Mouse (Mus musculus) midbrain, embryonic 11.5 days (tissue): ENCODE data around the gene Rnft1. TPM values are rescaled to one million over a fixed set of nuclear protein-coding genes. Genes with fewer than 3 reads are reported as not detected.

ENCODE experiments used
- ATAC-seq: fragments of 200-750 bp; cut with Nextera tagmentation; 2 replicates; pipeline ENCODE4 v1.8.0; 2017; ENCODE audit warnings: moderate TSS enrichment, moderate library complexity; ENCODE audit not compliant: low FRiP score
- DNase-seq: peaks from one replicate; pipeline ENCODE4 v3.0.0; 2015; ENCODE audit warnings: low spot score; ENCODE audit errors: missing footprints
- H3K27ac ChIP-seq: fragments of 300-500 bp; sonication (generic); 2 replicates; pipeline ENCODE4 v1.5.1; 2014; ENCODE audit warnings: low read depth, low read length
- H3K27me3 ChIP-seq: fragments of 300-500 bp; sonication (generic); 2 replicates; pipeline ENCODE4 v1.6.1; 2014; ENCODE audit warnings: mild to moderate bottlenecking, low read length, moderate library complexity, mixed read lengths; ENCODE audit not compliant: control insufficient read depth, insufficient read depth
- H3K36me3 ChIP-seq: fragments of 300-500 bp; sonication (generic); 2 replicates; pipeline ENCODE4 v1.6.1; 2014; ENCODE audit warnings: mild to moderate bottlenecking, low read length, moderate library complexity, mixed read lengths; ENCODE audit not compliant: control insufficient read depth, insufficient read depth
- H3K4me1 ChIP-seq: fragments of 300-500 bp; sonication (generic); 2 replicates; pipeline ENCODE4 v1.6.1; 2014; ENCODE audit warnings: low read length; ENCODE audit not compliant: control insufficient read depth, insufficient read depth
- H3K4me2 ChIP-seq: fragments of 300-500 bp; sonication (generic); 2 replicates; pipeline ENCODE4 v1.6.1; 2014; ENCODE audit warnings: mild to moderate bottlenecking, moderate library complexity
- H3K4me3 ChIP-seq: fragments of 300-500 bp; sonication (generic); 2 replicates; pipeline ENCODE4 v1.5.1; 2014; ENCODE audit warnings: low read depth, low read length
- H3K9ac ChIP-seq: fragments of 300-500 bp; sonication (generic); 2 replicates; pipeline ENCODE4 v1.6.1; 2014; ENCODE audit warnings: low read length
- H3K9me3 ChIP-seq: fragments of 300-500 bp; sonication (generic); 2 replicates; pipeline ENCODE4 v1.6.1; 2016; ENCODE audit warnings: low read length; ENCODE audit not compliant: control insufficient read depth
- WGBS: fragments of 180-500 bp; shearing (Covaris S2); extraction: QIAGEN DNeasy Blood & Tissue Kit; methylation state at CpG from one replicate; pipeline ENCODE4 v1.1.7; 2014; 5-methylcytosine and 5-hydroxymethylcytosine counted together
- polyA plus RNA-seq: library from polyadenylated mRNA; unstranded; fragments of >200 nt; fragmentation: Nextera tagmentation; extraction: Ambion mirVana; gene quantifications from 2 replicates; pipeline ENCODE4 v1.2.1, GENCODE M21; 2014

Rnft1 gene
- polyA plus RNA-seq, 1 experiment from 2014 or later = 23.7 TPM

GRCm38 (mm10) chr11:86468345-86468744 is 16.1 kb upstream of the Rnft1 start:
- ATAC-seq (no peak), DNase-seq (no peak)
- Histone ChIP-seq H3K4me2 (no peak overlapping the region), H3K4me1 (no peaks in the 10 kb centered on the region), H3K27me3 (peaks cover 2% of the 10 kb centered on the region; the same call in 1 of the 2 replicates), H3K27ac (no peak overlapping the region), H3K9me3 (no peaks in the 10 kb centered on the region), H3K4me3 (no peak overlapping the region), H3K9ac (no peak overlapping the region), H3K36me3 (no peaks in the 10 kb centered on the region)
- 84% methylated on average over 8 of the region's 8 CpGs for WGBS

- H3K9me3 ChIP-seq = no peaks in the 10 kb centered on the region
- H3K4me3 ChIP-seq = no peak overlapping the region
- peaks cover 2% of the 10 kb centered on the region; the same call in 1 of the 2 replicates for H3K27me3 ChIP-seq
- 84% methylated on average over 4 of the region's 4 CpGs for WGBS
- no peak for ATAC-seq
- H3K9ac ChIP-seq = no peak overlapping the region
- no peak overlapping the region for H3K27ac ChIP-seq
- H3K36me3 ChIP-seq = no peaks in the 10 kb centered on the region
- no peaks in the 10 kb centered on the region for H3K4me1 ChIP-seq
- DNase-seq = no peak
- no peak overlapping the region for H3K4me2 ChIP-seq
Observed at GRCm38 (mm10) chr11:86468971-86469370, 15.5 kb upstream of the Rnft1 start.

DNA sequence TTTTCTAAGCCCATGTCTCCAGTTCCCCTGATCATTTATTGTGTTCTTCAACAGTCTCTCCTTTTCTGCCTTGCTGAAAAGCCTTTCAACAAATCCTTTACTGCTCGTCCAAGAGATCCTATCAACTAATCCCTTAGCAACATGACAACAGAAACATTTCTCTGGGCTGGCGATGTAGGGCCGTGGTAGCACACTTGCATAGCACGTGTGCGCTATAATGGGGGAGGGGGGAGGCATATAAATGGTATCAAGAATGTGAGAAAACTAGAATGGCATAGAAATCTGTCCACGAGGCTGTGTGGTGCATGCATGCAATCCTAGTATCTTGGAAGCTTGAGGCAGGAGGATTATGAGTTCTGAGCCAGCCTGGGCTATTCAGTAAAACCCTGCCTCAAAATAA is 12.7 kb upstream of the Rnft1 start:
- 17% methylated on average over 6 of the region's 6 CpGs for WGBS
- H3K27me3 ChIP-seq = peaks cover 2% of the 10 kb centered on the region; the same call in 1 of the 2 replicates
- no peaks in the 10 kb centered on the region for H3K36me3 ChIP-seq
- no peak overlapping the region for H3K9ac ChIP-seq
- H3K4me3 ChIP-seq = no peak overlapping the region
- H3K4me2 ChIP-seq = no peak overlapping the region
- peak; percentile 92 for DNase-seq
- no peaks in the 10 kb centered on the region for H3K4me1 ChIP-seq
- H3K9me3 ChIP-seq = no peaks in the 10 kb centered on the region
- no peak overlapping the region for H3K27ac ChIP-seq
- ATAC-seq = peak; percentile 58

DNA sequence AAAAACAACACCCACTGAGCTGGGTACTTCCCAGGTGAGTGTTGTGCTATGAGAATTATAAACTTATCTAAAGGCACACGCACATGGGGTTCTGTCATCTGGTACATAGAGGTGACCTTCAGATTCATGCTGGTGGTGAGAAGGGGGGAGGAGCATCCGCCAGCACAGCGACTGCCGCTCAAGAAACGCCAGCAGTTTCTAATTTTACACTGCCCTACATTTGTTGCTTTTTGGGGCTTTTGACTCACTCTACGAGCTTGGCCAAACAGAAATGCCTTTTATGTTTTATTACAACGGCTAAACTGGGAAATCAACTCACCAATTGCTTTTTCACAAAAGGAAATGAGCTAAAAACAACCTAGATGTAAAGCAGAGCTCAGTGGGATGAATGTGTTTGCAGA is 11.7 kb upstream of the Rnft1 start:
- H3K9ac ChIP-seq = no peak overlapping the region
- H3K9me3 ChIP-seq = no peaks in the 10 kb centered on the region
- H3K27ac ChIP-seq = no peak overlapping the region
- ATAC-seq = no peak
- peaks cover 2% of the 10 kb centered on the region; the same call in 1 of the 2 replicates for H3K27me3 ChIP-seq
- WGBS = 53% methylated on average over 7 of the region's 7 CpGs
- H3K36me3 ChIP-seq = no peaks in the 10 kb centered on the region
- no peak overlapping the region for H3K4me3 ChIP-seq
- H3K4me2 ChIP-seq = no peak overlapping the region
- no peaks in the 10 kb centered on the region for H3K4me1 ChIP-seq
- no peak for DNase-seq

DNA sequence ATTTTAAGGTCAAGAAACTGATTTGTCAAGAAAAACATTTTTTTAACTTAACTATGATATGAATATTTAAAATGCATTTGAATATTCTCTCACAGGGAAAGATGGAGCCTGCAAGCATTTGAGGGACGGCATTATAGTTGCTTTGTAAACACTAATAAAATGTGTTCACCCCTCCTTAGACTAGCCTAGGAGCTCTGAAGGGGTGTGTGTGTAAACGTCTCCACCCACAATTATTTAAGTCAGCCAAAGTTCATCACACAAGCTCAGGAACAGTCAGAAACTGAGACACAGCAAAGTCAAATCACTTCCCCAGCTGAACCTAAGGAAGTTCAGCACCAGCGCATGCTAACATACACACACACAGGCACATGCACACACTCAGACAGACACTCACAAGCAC is 10.9 kb upstream of the Rnft1 start:
- H3K4me2 ChIP-seq = no peak overlapping the region
- H3K27me3 ChIP-seq = no peaks in the 10 kb centered on the region; the same call in 1 of the 2 replicates
- ATAC-seq (no peak), DNase-seq (no peak)
- H3K9ac ChIP-seq = no peak overlapping the region
- WGBS = 79% methylated on average over 3 of the region's 3 CpGs
- no peaks in the 10 kb centered on the region for H3K4me1 ChIP-seq
- no peaks in the 10 kb centered on the region for H3K36me3 ChIP-seq
- H3K4me3 ChIP-seq = no peak overlapping the region
- no peak overlapping the region for H3K27ac ChIP-seq
- H3K9me3 ChIP-seq = no peaks in the 10 kb centered on the region

- Histone ChIP-seq H3K27me3 (no peaks in the 10 kb centered on the region), H3K4me2 (peak overlapping the region; percentile 80), H3K27ac (peak overlapping the region; percentile 54), H3K36me3 (no peaks in the 10 kb centered on the region), H3K4me1 (peaks cover 7% of the 10 kb centered on the region), H3K9ac (peak overlapping the region; percentile 75), H3K9me3 (no peaks in the 10 kb centered on the region), H3K4me3 (peak overlapping the region; percentile 59)
- no peak for DNase-seq
- WGBS = under 1% methylated on average over 25 of the region's 25 CpGs
- peak; percentile 60 for ATAC-seq
Observed at GRCm38 (mm10) chr11:86484910-86485510, 553 bp downstream of the Rnft1 start.

GRCm38 (mm10) chr11:86490782-86491181 is 6.3 kb downstream of the Rnft1 start:
- Histone ChIP-seq H3K4me1 (peaks cover 3% of the 10 kb centered on the region), H3K9me3 (no peaks in the 10 kb centered on the region), H3K4me2 (no peak overlapping the region), H3K27ac (no peak overlapping the region), H3K4me3 (no peak overlapping the region), H3K36me3 (no peaks in the 10 kb centered on the region), H3K27me3 (no peaks in the 10 kb centered on the region), H3K9ac (no peak overlapping the region)
- no peak for DNase-seq
- no peak for ATAC-seq
- 100% methylated on average over 1 of the region's 1 CpGs for WGBS

- Histone ChIP-seq H3K4me3 (no peak overlapping the region), H3K9ac (no peak overlapping the region), H3K4me2 (no peak overlapping the region), H3K9me3 (no peaks in the 10 kb centered on the region), H3K27ac (no peak overlapping the region), H3K36me3 (no peaks in the 10 kb centered on the region), H3K27me3 (no peaks in the 10 kb centered on the region), H3K4me1 (no peaks in the 10 kb centered on the region)
- ATAC-seq = no peak
- WGBS = 94% methylated on average over 1 of the region's 1 CpGs
- DNase-seq = no peak
Observed at GRCm38 (mm10) chr11:86497356-86497755, 12.9 kb downstream of the Rnft1 start.

GRCm38 (mm10) chr11:86497908-86498307 is 13.5 kb downstream of the Rnft1 start:
- no peak overlapping the region for H3K27ac ChIP-seq
- H3K9ac ChIP-seq = no peak overlapping the region
- DNase-seq (no peak), ATAC-seq (no peak)
- 83% methylated on average over 3 of the region's 3 CpGs for WGBS
- no peaks in the 10 kb centered on the region for H3K9me3 ChIP-seq
- no peaks in the 10 kb centered on the region for H3K4me1 ChIP-seq
- no peak overlapping the region for H3K4me2 ChIP-seq
- peaks cover 2% of the 10 kb centered on the region; the same call in 1 of the 2 replicates for H3K36me3 ChIP-seq
- H3K4me3 ChIP-seq = no peak overlapping the region
- H3K27me3 ChIP-seq = no peaks in the 10 kb centered on the region
